Mouse (Mus musculus): ENCODE measurements around the gene Crkl. TPM values are rescaled to one million over a fixed set of nuclear protein-coding genes. Genes with fewer than 3 reads are reported as not detected.

The Crkl gene
- polyA plus RNA-seq, 1 experiment, result 35.7 TPM

GRCm38 (mm10) chr16:17536584-17536983 lies 84.8 kb downstream of the Crkl start:
- Histone ChIP-seq H3K27ac (ENCODE audit: insufficient read depth, low read length) (no peak overlapping the region), H3K4me3 (ENCODE audit: insufficient read depth, low read length) (no peak overlapping the region), H3K4me1 (ENCODE audit: control insufficient read depth, insufficient read depth, low read length) (peaks cover 13% of the 10 kb centered on the region)
- no peak for TF ChIP-seq CTCF (IDR thresholded peaks at IDR 0.05; ENCODE audit: borderline replicate concordance, insufficient read depth, low read length)
- TF ChIP-seq POLR2A (IDR thresholded peaks at IDR 0.05; ENCODE audit: low read depth, low read length), result no peak

Other genes starting within 250 kb of the Crkl start
- gene Ube2l3, start 249.3 kb upstream of the Crkl start, polyA plus RNA-seq (2011; ENCODE audit: insufficient read length, low read depth, missing spikeins), result 163 and 173 TPM in 2 replicates
- gene Rimbp3, start 243.4 kb upstream of the Crkl start, polyA plus RNA-seq (2011; ENCODE audit: insufficient read length, low read depth, missing spikeins), result not detected in 2 replicates
- 1.5 and 2.8 TPM in 2 replicates for gene Hic2, start 218.4 kb upstream of the Crkl start, polyA plus RNA-seq (2011; ENCODE audit: insufficient read length, low read depth, missing spikeins)
- 1.5 and 4.5 TPM in 2 replicates for gene Tmem191c, start 175.9 kb upstream of the Crkl start, polyA plus RNA-seq (2011; ENCODE audit: insufficient read length, low read depth, missing spikeins)
- not detected in 2 replicates for gene Serpind1, start 120.6 kb upstream of the Crkl start, polyA plus RNA-seq (2011; ENCODE audit: insufficient read length, low read depth, missing spikeins)
- gene Snap29, start 46.0 kb upstream of the Crkl start, polyA plus RNA-seq (2011; ENCODE audit: insufficient read length, low read depth, missing spikeins), result 19.5 and 19.8 TPM in 2 replicates
- gene Pi4ka, start 45.7 kb upstream of the Crkl start, polyA plus RNA-seq (2011; ENCODE audit: insufficient read length, low read depth, missing spikeins), result 58.4 and 59.3 TPM in 2 replicates
- gene Aifm3, start 37.6 kb downstream of the Crkl start, polyA plus RNA-seq (2011; ENCODE audit: insufficient read length, low read depth, missing spikeins), result not detected in 2 replicates
- gene Lztr1, start 56.7 kb downstream of the Crkl start, polyA plus RNA-seq (2011; ENCODE audit: insufficient read length, low read depth, missing spikeins), result 97.5 and 113 TPM in 2 replicates
- 23.8 and 27.0 TPM in 2 replicates for gene Thap7, start 79.1 kb downstream of the Crkl start, polyA plus RNA-seq (2011; ENCODE audit: insufficient read length, low read depth, missing spikeins)
- gene Lrrc74b, start 109.3 kb downstream of the Crkl start, polyA plus RNA-seq (2011; ENCODE audit: insufficient read length, low read depth, missing spikeins), result 0.25 TPM in 1 of 2 replicates, not detected in the other
- 2.2 and 3.0 TPM in 2 replicates for gene P2rx6, start 109.9 kb downstream of the Crkl start, polyA plus RNA-seq (2011; ENCODE audit: insufficient read length, low read depth, missing spikeins)
- 2.1 and 2.2 TPM in 2 replicates for gene Slc7a4, start 131.2 kb downstream of the Crkl start, polyA plus RNA-seq (2011; ENCODE audit: insufficient read length, low read depth, missing spikeins)
- 28.7 and 44.8 TPM in 2 replicates for gene Smpd4, start 167.4 kb downstream of the Crkl start, polyA plus RNA-seq (2011; ENCODE audit: insufficient read length, low read depth, missing spikeins)
- 7.1 and 9.7 TPM in 2 replicates for gene Ccdc74a, start 194.5 kb downstream of the Crkl start, polyA plus RNA-seq (2011; ENCODE audit: insufficient read length, low read depth, missing spikeins)

All from embryonic fibroblast, embryonic 13.5 days (primary cell).